In genomic region chr19:10427431-10427830, GRCm38 (mm10) we compare ENCODE assay signal across 24 mouse cellular contexts. TPM values are rescaled to one million over a fixed set of nuclear protein-coding genes. Genes with fewer than 3 reads are reported as not detected.
DNase-seq lines count a peak whose midpoint lies in the region; ATAC-seq and TF ChIP-seq lines count a peak whose summit lies in the region.
"Had no signal": no experiment of that assay in that cellular context is flagged by ENCODE, and none has a peak within 500 bp of the region (broad histone marks: within the 10 kb centered on the region; RNA-seq: fewer than 3 reads in every experiment).

No protein-coding gene starts in this region.

- peaks cover 76% of the 10 kb centered on the region for H3K4me1 ChIP-seq in kidney, embryonic 15.5 days
- H3K4me1 ChIP-seq in testis, adult 2 months (ENCODE audit: control insufficient read depth, insufficient read depth, low read length), result peaks cover 12% of the 10 kb centered on the region

- H3K27ac ChIP-seq in kidney, embryonic 15.5 days, result peak overlapping the region; percentile 24
- peak overlapping the region; percentile 65 for H3K27ac ChIP-seq in testis, adult 2 months (ENCODE audit: control insufficient read depth, insufficient read depth, low read depth, low read length)
- H3K27ac ChIP-seq: embryonic facial prominence, embryonic 12.5 days; forebrain, embryonic 13.5 days; hindbrain, embryonic 12.5 days; neural tube, embryonic 12.5 days had no signal

- no peak for DNase-seq in kidney, postnatal 25 days
- DNase-seq in testis, postnatal 10 days (ENCODE audit: low spot score), result no peak
- DNase-seq in kidney, postnatal 4 days, result peak; percentile 45 to 49
- no peak for DNase-seq in embryo, embryonic 9.5 days (ENCODE audit: extremely low spot score)
- DNase-seq in adipocyte (ENCODE audit: low spot score), result no peak
- DNase-seq: adrenal gland, adult 2 months; cerebellum, adult 2 months; gastrocnemius, postnatal 36 days; heart, postnatal 10 days; layer of hippocampus, adult 9-11 months; liver; spleen, adult 18-20 months had no signal

- H3K27me3 ChIP-seq in kidney, embryonic 15.5 days, result peaks cover 16% of the 10 kb centered on the region
- no peaks in the 10 kb centered on the region for H3K27me3 ChIP-seq in testis, adult 2 months (ENCODE audit: control insufficient read depth, insufficient read depth, low read length)

- TF ChIP-seq CTCF in testis, adult 2 months (IDR thresholded peaks at IDR 0.05; ENCODE audit: control insufficient read depth, insufficient read depth, insufficient replicate concordance, low read depth, low read length), result no peak

- WGBS in kidney, embryonic 15.5 days, result 35% methylated on average over 9 of the region's 9 CpGs

- H3K4me3 ChIP-seq in kidney, embryonic 15.5 days (replicated peaks), result no peak overlapping the region
- no peak overlapping the region for H3K4me3 ChIP-seq in testis, adult 2 months (ENCODE audit: control insufficient read depth, low read depth, low read length)
- H3K4me3 ChIP-seq: embryonic facial prominence, embryonic 12.5 days; erythroblast, embryonic 14.5 days; forebrain, embryonic 13.5 days; hindbrain, embryonic 12.5 days; neural tube, embryonic 12.5 days had no signal

- no peaks in the 10 kb centered on the region for H3K9me3 ChIP-seq in kidney, embryonic 15.5 days (replicated peaks)
- H3K9me3 ChIP-seq: embryonic facial prominence, embryonic 12.5 days; forebrain, embryonic 13.5 days; hindbrain, embryonic 12.5 days; neural tube, embryonic 12.5 days had no signal

- ATAC-seq in kidney, embryonic 15.5 days (replicated peaks; ENCODE audit: low FRiP score), result no peak
- ATAC-seq: forebrain, embryonic 13.5 days; inflammation-experienced regulatory T-cells, adult 6 months; lung, postnatal 0 days had no signal

- no peak for TF ChIP-seq POLR2A in testis, adult 2 months (IDR thresholded peaks at IDR 0.05; ENCODE audit: control insufficient read depth, low read depth, low read length)

- 0 out of 2 replicates have a peak overlapping the region, but pooled peaks have one; percentile 1 for H3K4me2 ChIP-seq in kidney, embryonic 15.5 days
- H3K4me2 ChIP-seq: embryonic facial prominence, embryonic 12.5 days; forebrain, embryonic 13.5 days; heart, embryonic 11.5 days; hindbrain, embryonic 12.5 days; midbrain, embryonic 11.5 days; neural tube, embryonic 12.5 days had no signal

- H3K9ac ChIP-seq in kidney, embryonic 15.5 days, result no peak overlapping the region
- H3K9ac ChIP-seq: embryonic facial prominence, embryonic 12.5 days; forebrain, embryonic 13.5 days; hindbrain, embryonic 12.5 days; neural tube, embryonic 12.5 days had no signal

- H3K36me3 ChIP-seq in kidney, embryonic 15.5 days, result no peaks in the 10 kb centered on the region
- no peaks in the 10 kb centered on the region for H3K36me3 ChIP-seq in testis, adult 2 months (ENCODE audit: control insufficient read depth, insufficient read depth, low read length)
- H3K36me3 ChIP-seq: embryonic facial prominence, embryonic 12.5 days; hindbrain, embryonic 12.5 days; neural tube, embryonic 12.5 days had no signal

RNA-seq across cellular contexts. Expression of gene Lrrc10b, which starts 29.8 kb away (rescaled TPM):
- 0.69 and 0.73 TPM in 2 replicates for polyA plus RNA-seq in kidney, embryonic 15.5 days (2015; fragmentation: Nextera tagmentation; extraction: Ambion mirVana)
- polyA plus RNA-seq in testis, adult 2 months (2012; rRNA removed), result 27.1 and 28.9 TPM in 2 replicates
- polyA plus RNA-seq: erythroblast, embryonic 14.5 days; inflammation-experienced regulatory T-cells, adult 6 months; liver, embryonic 16.5 days had no signal

RNA-seq across cellular contexts. Expression of gene Syt7, which starts 38.5 kb away (rescaled TPM):
- polyA plus RNA-seq in kidney, embryonic 15.5 days (2015; fragmentation: Nextera tagmentation; extraction: Ambion mirVana), result 1.5 and 2.3 TPM in 2 replicates
- polyA plus RNA-seq in testis, adult 2 months (2012; rRNA removed), result 10.9 and 11.0 TPM in 2 replicates
- polyA plus RNA-seq: erythroblast, embryonic 14.5 days had no signal

RNA-seq across cellular contexts. Expression of gene Ppp1r32, which starts 55.3 kb away (rescaled TPM):
- polyA plus RNA-seq in kidney, embryonic 15.5 days (2015; fragmentation: Nextera tagmentation; extraction: Ambion mirVana), result not detected in 2 replicates
- polyA plus RNA-seq in testis, adult 2 months (2012; rRNA removed), result 398 and 401 TPM in 2 replicates
- polyA plus RNA-seq: heart, embryonic 11.5 days; liver, embryonic 16.5 days; neural tube, embryonic 12.5 days had no signal

Comparison
In these comparisons a context has a peak if more than half of its experiments do, and no peak if none do; other contexts are left out.
1. DNase-seq: peak in kidney, postnatal 4 days (2 of 2); none in kidney, postnatal 25 days (0 of 2), testis, postnatal 10 days (single experiment), embryo, embryonic 9.5 days (single experiment) and adipocyte (single experiment).
2. RNA of gene Lrrc10b, which starts 29.8 kb away (polyA plus RNA-seq): 27.1 to 28.9 TPM in testis, adult 2 months; 0.69 to 0.73 TPM in kidney, embryonic 15.5 days; every median in the first group is over 10 times any median in the second.
3. RNA of gene Ppp1r32, which starts 55.3 kb away (polyA plus RNA-seq): 398 to 401 TPM in testis, adult 2 months; not detected in kidney, embryonic 15.5 days; every median in the first group is over 100 times any median in the second.